Mouse (Mus musculus): Measurements from ENCODE around the gene Olfr873.
"Not testable (repeated sequence)": the region's sequence is repeated elsewhere in the genome, so short reads cannot be mapped to it uniquely, and the experiment has no call there.

Olfr873 gene

DNA sequence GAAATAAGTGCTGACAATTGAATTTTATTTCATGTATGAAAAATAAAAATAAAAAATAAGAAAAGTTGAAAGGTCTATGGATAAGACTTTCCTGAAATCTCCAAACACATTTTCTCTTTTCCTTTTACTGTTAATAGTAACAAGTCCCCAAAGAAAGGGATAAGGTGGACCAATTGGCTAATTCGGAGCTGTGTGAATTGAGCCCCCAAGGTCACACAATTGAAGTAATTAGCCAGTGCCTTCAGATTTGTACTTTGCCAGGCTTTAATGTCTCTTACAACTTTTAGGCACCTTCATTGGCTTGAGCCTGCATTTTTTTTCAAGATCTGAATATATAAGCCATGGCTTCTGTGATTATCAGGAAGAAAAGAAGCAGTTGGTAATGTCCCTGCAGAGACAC lies at the start of gene Olfr873:
Gene Olfr873 (plus strand): TSS at position 301 of the 400 bp plus-strand sequence.
- no peak for DNase-seq (ENCODE audit: low read depth, low spot score)

DNA sequence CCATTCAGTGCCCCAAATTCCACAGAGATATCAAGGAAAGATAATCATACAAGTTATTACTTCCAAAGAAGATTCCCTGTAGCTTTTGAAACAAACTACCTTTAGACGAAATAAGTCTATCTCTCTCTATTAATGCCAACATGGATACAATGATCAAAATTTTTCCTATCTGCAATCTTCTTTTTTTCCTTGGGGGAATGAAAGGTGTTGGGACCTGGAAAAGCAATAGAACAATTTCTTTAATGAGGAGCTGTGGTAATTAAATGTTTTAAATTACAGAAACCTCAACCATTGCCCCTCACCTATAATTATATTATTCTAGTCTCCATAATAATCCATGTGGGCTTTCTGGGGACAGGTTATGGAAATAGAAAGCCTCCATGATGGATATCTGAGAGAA lies 16.3 kb upstream of the Olfr873 start, which contains the start of gene Olfr39:
Gene Olfr39 (plus strand): TSS at position 301 of the 400 bp plus-strand sequence.
- no peak for DNase-seq (ENCODE audit: low read depth, low spot score)

DNA sequence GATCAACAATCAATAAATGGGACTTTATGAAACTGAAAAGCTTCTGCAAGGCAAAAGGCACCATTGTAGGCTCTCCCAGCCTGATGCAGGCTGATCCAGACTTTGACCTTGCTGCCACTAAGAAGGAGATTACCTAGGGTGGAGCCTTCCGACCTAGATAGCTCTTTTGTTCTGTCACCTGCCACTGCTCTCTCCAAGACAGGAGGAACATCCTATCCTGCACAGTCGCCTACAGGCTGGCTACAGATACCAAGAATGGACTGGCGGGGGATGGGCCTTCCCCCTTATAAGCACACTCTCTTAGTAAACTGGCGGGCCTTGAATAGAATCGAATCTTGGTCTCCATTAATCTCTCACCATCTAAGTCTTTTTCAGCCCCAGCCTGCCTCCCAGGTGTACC lies 2.8 kb upstream of the Olfr873 start:
- DNase-seq (ENCODE audit: low read depth, low spot score) = not testable (repeated sequence)

DNA sequence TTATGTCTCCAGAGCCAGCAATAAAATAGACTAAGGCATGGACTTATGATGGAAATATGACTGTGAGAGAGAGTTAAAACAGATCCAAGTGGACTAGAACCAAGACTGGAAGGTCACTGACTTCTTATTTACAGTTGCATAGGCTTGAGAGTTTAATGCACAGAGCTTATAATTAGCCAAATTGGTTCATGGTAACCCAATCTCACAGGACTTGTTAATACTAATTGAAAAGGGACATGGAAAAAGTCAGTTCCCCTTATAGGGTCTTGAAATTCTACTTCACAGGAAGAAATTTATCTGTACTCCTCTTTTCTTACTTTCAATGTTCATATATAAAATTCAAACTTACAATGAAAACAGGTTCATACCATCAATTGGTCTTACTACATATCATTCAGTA lies 37.7 kb downstream of the Olfr873 start, which contains the start of gene Olfr18:
Gene Olfr18 (minus strand): TSS at position 101 of the 400 bp plus-strand sequence.
- no peak for DNase-seq (ENCODE audit: low read depth, low spot score)

DNA sequence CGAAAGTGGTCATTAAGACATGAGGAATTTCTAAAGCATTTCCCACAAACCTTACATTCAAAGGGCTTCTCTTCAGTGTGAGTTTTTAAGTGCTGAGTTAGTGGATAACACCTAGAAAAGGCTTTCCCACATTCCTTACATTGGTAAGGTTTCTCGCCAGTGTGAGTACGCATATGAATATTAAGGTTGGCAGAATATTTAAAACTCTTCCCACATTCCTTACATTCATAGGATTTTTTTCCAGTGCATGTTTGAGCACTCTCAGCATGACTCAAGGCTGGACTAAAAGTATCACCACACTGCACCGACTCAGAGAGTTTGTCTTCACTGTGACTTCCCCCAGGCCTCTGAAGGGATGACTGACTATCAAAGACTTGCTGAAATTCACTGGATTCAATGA lies 50.2 kb downstream of the Olfr873 start:
- DNase-seq (ENCODE audit: low read depth, low spot score) = no peak
